Mouse (Mus musculus): ENCODE data around the gene Tmem106a.

DNA sequence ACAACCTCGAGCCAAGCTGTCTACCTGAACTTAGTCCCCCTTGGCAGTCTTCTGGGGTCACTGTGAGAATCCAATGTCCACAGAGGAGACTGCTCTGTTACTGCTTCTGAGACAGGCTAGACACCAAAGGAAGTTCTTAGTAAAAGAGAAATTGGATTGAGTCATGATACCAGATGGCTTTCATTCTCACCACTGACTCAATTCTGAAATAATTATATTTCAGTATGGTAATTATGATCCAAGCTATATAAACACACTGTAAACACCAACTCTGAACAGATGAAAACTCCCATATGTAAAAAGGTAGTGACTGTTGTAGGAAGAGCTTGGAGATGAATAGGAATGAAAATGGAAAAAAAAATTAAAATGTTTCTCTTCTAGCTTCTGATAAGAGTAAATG lies 37.9 kb upstream of the Tmem106a start:
- TF ChIP-seq POLR2A (IDR thresholded peaks at IDR 0.05; ENCODE audit: borderline replicate concordance, low read depth, low read length) (no peak), CTCF (IDR thresholded peaks at IDR 0.05; ENCODE audit: low read depth, low read length) (no peak)
